Mouse (Mus musculus) midbrain, embryonic 10.5 days (tissue): ENCODE measurements at regions not wholly inside any gene's neighbourhood (a gene's known extent, or its start where the extent isn't known, plus 50 kb on each side); places are given as distances from the start of the nearest gene placed in this dataset.
"Not testable (repeated sequence)": the region's sequence is repeated elsewhere in the genome, so short reads cannot be mapped to it uniquely, and the experiment has no call there.

ENCODE experiments used
- DNase-seq: peaks from one replicate; pipeline ENCODE4 v3.0.0-alpha.2; 2017; ENCODE audit warnings: low spot score
- H3K27ac ChIP-seq: fragments of 300-500 bp; sonication (generic); replicated peaks from 2 replicates; pipeline ENCODE4 v1.5.1; 2016; ENCODE audit warnings: mild to moderate bottlenecking
- H3K27me3 ChIP-seq: fragments of 300-500 bp; sonication (generic); 2 replicates; pipeline ENCODE4 v1.6.1; 2016; ENCODE audit warnings: low read depth, mild to moderate bottlenecking; ENCODE audit not compliant: poor library complexity, severe bottlenecking
- H3K36me3 ChIP-seq: fragments of 300-500 bp; sonication (generic); 2 replicates; pipeline ENCODE4 v1.6.1; 2016; ENCODE audit warnings: mild to moderate bottlenecking, moderate library complexity
- H3K4me1 ChIP-seq: fragments of 300-500 bp; sonication (generic); 2 replicates; pipeline ENCODE4 v1.6.1; 2016
- H3K4me3 ChIP-seq: fragments of 300-500 bp; sonication (generic); 2 replicates; pipeline ENCODE4 v1.5.1; 2016; ENCODE audit warnings: mild to moderate bottlenecking, moderate library complexity
- H3K9me3 ChIP-seq: fragments of 300-500 bp; sonication (generic); replicated peaks from 2 replicates; pipeline ENCODE4 v1.6.1; 2016; ENCODE audit warnings: mild to moderate bottlenecking
- WGBS: fragments of 180-500 bp; shearing (Covaris S2); methylation state at CpG from one replicate; pipeline ENCODE4 v1.1.7; 2016; 5-methylcytosine and 5-hydroxymethylcytosine counted together

DNA sequence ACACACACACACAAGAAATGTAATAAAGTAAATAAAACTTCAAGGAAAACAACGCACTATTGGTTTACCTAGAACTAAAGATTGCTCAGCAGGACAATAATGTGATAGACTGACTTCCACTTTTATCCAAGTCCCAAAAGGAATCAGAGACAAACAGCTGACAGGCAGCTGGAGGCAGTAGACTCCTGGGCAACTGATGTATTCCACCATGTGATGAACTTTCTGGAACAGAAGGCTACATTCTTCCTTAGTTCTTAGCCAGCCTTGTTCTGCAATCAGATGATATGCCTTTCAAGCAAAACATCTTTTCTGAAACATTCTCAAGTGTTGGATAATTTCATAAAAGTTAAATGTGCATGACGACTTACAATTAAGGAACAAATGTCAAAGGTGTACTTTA, 290.9 kb upstream of the Klf6 start:
- no peak overlapping the region for H3K27ac ChIP-seq
- H3K27me3 ChIP-seq, result no peaks in the 10 kb centered on the region
- DNase-seq, result no peak
- H3K36me3 ChIP-seq, result no peaks in the 10 kb centered on the region
- H3K4me3 ChIP-seq, result no peak overlapping the region
- no peaks in the 10 kb centered on the region for H3K4me1 ChIP-seq
- 93% methylated on average over 2 of the region's 2 CpGs for WGBS
- no peaks in the 10 kb centered on the region for H3K9me3 ChIP-seq

- H3K27me3 ChIP-seq, result no peaks in the 10 kb centered on the region
- no peaks in the 10 kb centered on the region for H3K4me1 ChIP-seq
- no peaks in the 10 kb centered on the region for H3K9me3 ChIP-seq
- no peak overlapping the region for H3K27ac ChIP-seq
- WGBS, result 76% methylated on average over 5 of the region's 5 CpGs
- H3K4me3 ChIP-seq, result no peak overlapping the region
- no peaks in the 10 kb centered on the region for H3K36me3 ChIP-seq
- DNase-seq, result no peak
Measured at GRCm38 (mm10) chr13:5576568-5576967, 284.7 kb upstream of the Klf6 start.

GRCm38 (mm10) chr13:5583681-5584080, 277.6 kb upstream of the Klf6 start:
- not testable (repeated sequence) for H3K4me3 ChIP-seq, DNase-seq, H3K36me3 ChIP-seq, H3K27me3 ChIP-seq, H3K4me1 ChIP-seq, H3K27ac ChIP-seq, H3K9me3 ChIP-seq
- WGBS, result 90% methylated on average over 7 of the region's 7 CpGs

DNA sequence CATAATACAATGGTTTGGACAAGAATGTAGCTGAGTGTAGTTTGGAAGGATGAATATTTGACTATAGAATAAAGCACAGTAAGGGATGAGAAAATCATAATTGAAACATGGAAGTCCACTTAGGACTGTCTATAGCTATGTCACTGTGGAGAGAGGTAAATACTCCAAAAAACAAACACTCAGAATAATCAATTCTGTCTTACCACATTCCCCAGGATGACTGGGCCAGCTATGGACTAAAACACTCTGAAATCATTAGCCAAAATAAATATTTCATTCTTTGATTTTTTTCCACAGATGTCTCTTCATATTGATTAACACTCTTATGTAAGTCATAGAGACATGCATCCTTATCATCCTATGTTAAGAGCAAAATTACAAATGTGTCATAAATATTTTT, 274.1 kb upstream of the Klf6 start:
- H3K36me3 ChIP-seq, result no peaks in the 10 kb centered on the region

GRCm38 (mm10) chr13:5591286-5591685, 270.0 kb upstream of the Klf6 start:
- 80% methylated on average over 2 of the region's 2 CpGs for WGBS

More for the DNA sequence above, 274.1 kb upstream of the Klf6 start:
- no peak overlapping the region for H3K27ac ChIP-seq
- H3K4me3 ChIP-seq, result no peak overlapping the region
- no peaks in the 10 kb centered on the region for H3K9me3 ChIP-seq
- no peak for DNase-seq
- H3K27me3 ChIP-seq, result no peaks in the 10 kb centered on the region
- peaks cover 3% of the 10 kb centered on the region; the same call in 1 of the 2 replicates for H3K4me1 ChIP-seq

GRCm38 (mm10) chr13:5591837-5592555, 269.3 kb upstream of the Klf6 start:
- Histone ChIP-seq H3K4me3 (no peak overlapping the region), H3K27me3 (no peaks in the 10 kb centered on the region), H3K27ac (no peak overlapping the region), H3K36me3 (no peaks in the 10 kb centered on the region), H3K9me3 (no peaks in the 10 kb centered on the region), H3K4me1 (peaks cover 9% of the 10 kb centered on the region; the same call in 1 of the 2 replicates)
- WGBS, result 74% methylated on average over 4 of the region's 4 CpGs
- DNase-seq, result no peak

More at GRCm38 (mm10) chr13:5591286-5591685, 270.0 kb upstream of the Klf6 start:
- Histone ChIP-seq H3K4me3 (no peak overlapping the region), H3K27me3 (no peaks in the 10 kb centered on the region), H3K27ac (no peak overlapping the region), H3K4me1 (peaks cover 9% of the 10 kb centered on the region; the same call in 1 of the 2 replicates), H3K9me3 (no peaks in the 10 kb centered on the region), H3K36me3 (no peaks in the 10 kb centered on the region)
- no peak for DNase-seq

- 75% methylated on average over 3 of the region's 3 CpGs for WGBS
- Histone ChIP-seq H3K4me1 (peaks cover 9% of the 10 kb centered on the region; the same call in 1 of the 2 replicates), H3K9me3 (no peaks in the 10 kb centered on the region), H3K27ac (no peak overlapping the region), H3K4me3 (no peak overlapping the region), H3K27me3 (no peaks in the 10 kb centered on the region), H3K36me3 (no peaks in the 10 kb centered on the region)
- no peak for DNase-seq
Measured at GRCm38 (mm10) chr13:5592556-5593061, 268.7 kb upstream of the Klf6 start.

GRCm38 (mm10) chr13:5601648-5602047, 259.6 kb upstream of the Klf6 start:
- Histone ChIP-seq H3K4me1 (no peaks in the 10 kb centered on the region), H3K4me3 (no peak overlapping the region), H3K27ac (no peak overlapping the region), H3K9me3 (no peaks in the 10 kb centered on the region), H3K36me3 (no peaks in the 10 kb centered on the region), H3K27me3 (no peaks in the 10 kb centered on the region)
- no peak for DNase-seq
- WGBS, result 82% methylated on average over 1 of the region's 1 CpGs

GRCm38 (mm10) chr13:5603905-5604596, 257.2 kb upstream of the Klf6 start:
- no peak overlapping the region for H3K27ac ChIP-seq
- H3K4me1 ChIP-seq, result no peaks in the 10 kb centered on the region
- no peaks in the 10 kb centered on the region for H3K36me3 ChIP-seq
- DNase-seq, result no peak
- H3K9me3 ChIP-seq, result no peaks in the 10 kb centered on the region
- H3K27me3 ChIP-seq, result no peaks in the 10 kb centered on the region
- 81% methylated on average over 5 of the region's 5 CpGs for WGBS
- no peak overlapping the region for H3K4me3 ChIP-seq

- Histone ChIP-seq H3K9me3 (no peaks in the 10 kb centered on the region), H3K27me3 (no peaks in the 10 kb centered on the region), H3K4me1 (no peaks in the 10 kb centered on the region), H3K27ac (no peak overlapping the region), H3K36me3 (no peaks in the 10 kb centered on the region), H3K4me3 (no peak overlapping the region)
- no peak for DNase-seq
Measured at GRCm38 (mm10) chr13:5605418-5605817, 255.9 kb upstream of the Klf6 start.

- 91% methylated on average over 4 of the region's 4 CpGs for WGBS
Measured at GRCm38 (mm10) chr13:5607462-5607861, 253.8 kb upstream of the Klf6 start.

GRCm38 (mm10) chr13:5614186-5614737, 247.0 kb upstream of the Klf6 start:
- H3K4me1 ChIP-seq, result no peaks in the 10 kb centered on the region
- 82% methylated on average over 7 of the region's 7 CpGs for WGBS
- no peaks in the 10 kb centered on the region for H3K27me3 ChIP-seq
- no peaks in the 10 kb centered on the region for H3K36me3 ChIP-seq
- no peak for DNase-seq
- H3K27ac ChIP-seq, result no peak overlapping the region
- H3K9me3 ChIP-seq, result no peaks in the 10 kb centered on the region
- H3K4me3 ChIP-seq, result no peak overlapping the region

More at GRCm38 (mm10) chr13:5607462-5607861, 253.8 kb upstream of the Klf6 start:
- no peak overlapping the region for H3K27ac ChIP-seq
- no peak overlapping the region for H3K4me3 ChIP-seq
- H3K27me3 ChIP-seq, result no peaks in the 10 kb centered on the region
- no peaks in the 10 kb centered on the region for H3K36me3 ChIP-seq
- DNase-seq, result no peak
- H3K4me1 ChIP-seq, result no peaks in the 10 kb centered on the region
- no peaks in the 10 kb centered on the region for H3K9me3 ChIP-seq

DNA sequence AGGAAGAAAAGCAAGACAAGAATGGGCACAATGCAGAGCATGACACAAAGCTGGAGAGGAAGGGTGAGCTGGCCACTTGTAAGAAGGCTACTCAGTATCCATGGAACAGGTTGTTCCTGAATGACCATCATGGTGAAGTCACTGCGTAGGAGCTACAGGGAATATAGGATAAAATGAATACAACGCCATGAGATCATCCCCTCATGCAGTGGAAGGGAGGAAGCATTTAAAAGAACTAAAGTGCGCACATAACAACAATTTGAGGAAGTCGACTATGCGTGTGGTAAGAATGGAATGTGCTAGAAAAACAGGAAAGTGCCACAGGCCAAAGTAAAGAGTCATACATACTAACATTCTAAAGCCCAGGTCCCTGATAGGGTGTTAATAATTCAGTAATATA, 246.4 kb upstream of the Klf6 start:
- Histone ChIP-seq H3K36me3 (no peaks in the 10 kb centered on the region), H3K27ac (no peak overlapping the region), H3K4me1 (no peaks in the 10 kb centered on the region), H3K27me3 (no peaks in the 10 kb centered on the region), H3K4me3 (no peak overlapping the region), H3K9me3 (no peaks in the 10 kb centered on the region)
- DNase-seq, result no peak
- 89% methylated on average over 5 of the region's 5 CpGs for WGBS
